Comparison of ENCODE assay signal across 8 mouse cellular contexts in genomic region chr19:32715201-32715600, GRCm38 (mm10). TPM values are rescaled to one million over a fixed set of nuclear protein-coding genes. Genes with fewer than 3 reads are reported as not detected.
A peak's percentile ranks its signal among the peaks of the same experiment; 100 is the strongest.
DNase-seq lines count a peak whose midpoint lies in the region; ATAC-seq lines count a peak whose summit lies in the region.

No protein-coding gene starts in this region.

- peak; percentile 65 for DNase-seq in CD4-positive helper T cell, adult 2 months (ENCODE audit: low read depth, low spot score)
- peak; percentile 54 for DNase-seq in R1 (ENCODE audit: low read depth, low spot score)
- DNase-seq in cerebellum, postnatal 36 days, result peak; percentile 83 to 85
- DNase-seq in layer of hippocampus, postnatal 14 days (ENCODE audit: low spot score in 2 of 2), result peak; percentile 69 to 80
- DNase-seq in spleen, adult 12 weeks (ENCODE audit: low spot score), result peak; percentile 38

- ATAC-seq in granulocyte monocyte progenitor cell, adult 5-6 weeks (replicated peaks; ENCODE audit: poor library complexity, severe bottlenecking), result peak; percentile 59
- ATAC-seq in megakaryocyte-erythroid progenitor cell, adult 5-6 weeks (replicated peaks; ENCODE audit: low FRiP score, low TSS enrichment, poor library complexity, severe bottlenecking), result peak; percentile 59
- no peak for ATAC-seq in inflammation-experienced regulatory T-cells, adult 6 months

RNA-seq across cellular contexts. Expression of gene Atad1, which starts 24.4 kb away (rescaled TPM):
- 59.5 and 62.9 TPM in 2 replicates for total RNA-seq in granulocyte monocyte progenitor cell, adult 5-6 weeks (2014; fragmentation: Nextera tagmentation)
- 77.7 and 82.9 TPM in 2 replicates for total RNA-seq in granulocyte monocyte progenitor cell, adult 5-6 weeks (2017)
- 100 to 1,000 TPM in 1 of 2 experiments, 10 to 100 TPM in 1; 95.6 to 110 TPM for total RNA-seq in layer of hippocampus, postnatal 14 days (2021)
- 31.4 and 49.4 TPM in 2 replicates for total RNA-seq in megakaryocyte-erythroid progenitor cell, adult 5-6 weeks (2014; fragmentation: Nextera tagmentation)
- 78.5 and 83.7 TPM in 2 replicates for total RNA-seq in megakaryocyte-erythroid progenitor cell, adult 5-6 weeks (2017)
- polyA plus RNA-seq in inflammation-experienced regulatory T-cells, adult 6 months (2017; shearing (Covaris generic)), result 100 to 1,000 TPM in 1 of 3 experiments, 10 to 100 TPM in 2; 92.3 to 115 (median 99.8) TPM

RNA-seq across cellular contexts. Expression of gene Pten, which starts 42.1 kb away (rescaled TPM):
- total RNA-seq in granulocyte monocyte progenitor cell, adult 5-6 weeks (2014; fragmentation: Nextera tagmentation), result 67.3 and 74.5 TPM in 2 replicates
- 98.5 and 103 TPM in 2 replicates for total RNA-seq in granulocyte monocyte progenitor cell, adult 5-6 weeks (2017)
- 100 to 1,000 TPM; 114 to 125 TPM for total RNA-seq in layer of hippocampus, postnatal 14 days (2021)
- total RNA-seq in megakaryocyte-erythroid progenitor cell, adult 5-6 weeks (2014; fragmentation: Nextera tagmentation), result 51.0 and 53.2 TPM in 2 replicates
- total RNA-seq in megakaryocyte-erythroid progenitor cell, adult 5-6 weeks (2017), result 63.2 and 90.9 TPM in 2 replicates
- polyA plus RNA-seq in inflammation-experienced regulatory T-cells, adult 6 months (2017; shearing (Covaris generic)), result 10 to 100 TPM; 13.6 to 17.2 (median 16.0) TPM
